Mouse (Mus musculus) A20 (cell line): Measurements from ENCODE around the gene Abcb6.
A peak's percentile ranks its signal among the peaks of the same experiment; 100 is the strongest.

Source experiments
- DNase-seq: peaks from one replicate; pipeline ENCODE4 v3.0.0-alpha.2; 2011; ENCODE audit warnings: low read depth, low spot score

Gene Abcb6

DNA sequence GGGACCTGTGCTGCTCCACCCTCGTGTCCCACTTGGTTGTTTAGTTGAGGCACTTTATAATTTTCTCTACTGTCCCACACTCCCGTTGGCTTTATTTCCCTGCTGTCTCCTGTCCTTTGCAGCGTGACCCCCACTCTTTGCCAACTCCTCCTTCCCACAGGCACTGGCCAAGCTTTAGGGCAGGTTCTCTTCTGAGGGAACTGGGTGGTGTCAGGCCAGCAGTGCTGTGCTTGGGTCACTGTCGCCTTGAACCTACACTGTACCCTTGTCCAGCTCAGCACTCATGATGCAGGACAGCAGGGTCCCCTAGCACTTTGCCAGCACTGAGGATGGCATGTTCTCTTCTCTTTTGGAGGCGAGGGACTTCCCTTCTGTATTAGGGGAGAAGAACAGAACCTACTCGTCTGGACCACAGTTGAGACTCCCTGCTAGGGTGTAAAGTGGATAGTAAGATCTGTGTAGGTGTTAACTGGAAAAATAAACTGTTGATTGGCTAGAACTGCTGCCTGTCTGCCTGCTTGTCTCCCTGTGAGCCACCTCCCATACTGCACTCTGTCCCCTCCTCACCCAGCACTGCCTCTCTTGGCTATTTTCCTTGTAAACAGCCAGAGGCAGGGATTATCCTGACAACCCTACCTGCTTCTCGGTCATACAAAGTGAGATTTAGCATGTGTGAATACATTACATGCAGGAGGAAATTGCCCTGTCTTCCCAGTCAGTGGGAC, 32.6 kb downstream of the Abcb6 start:
- DNase-seq: no peak

DNA sequence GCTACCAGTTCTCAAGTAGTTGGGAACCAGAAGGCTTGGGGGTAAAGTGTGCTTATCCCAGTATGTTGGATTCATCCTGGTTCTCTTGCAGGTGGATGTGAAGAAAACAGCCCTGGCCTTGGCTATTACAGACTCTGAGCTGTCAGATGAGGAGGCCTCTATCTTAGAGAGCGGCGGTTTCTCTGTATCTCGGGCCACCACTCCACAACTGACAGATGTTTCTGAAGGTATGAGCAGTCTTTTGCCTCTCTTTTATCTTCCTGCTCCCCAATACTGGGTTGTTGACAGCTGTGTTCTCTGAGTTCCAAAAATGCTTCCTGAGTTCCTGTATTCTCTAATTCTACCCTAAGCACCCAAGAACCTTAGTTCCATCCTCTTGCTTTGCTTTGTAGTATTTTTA, 34.6 kb downstream of the Abcb6 start:
- DNase-seq: no peak

DNA sequence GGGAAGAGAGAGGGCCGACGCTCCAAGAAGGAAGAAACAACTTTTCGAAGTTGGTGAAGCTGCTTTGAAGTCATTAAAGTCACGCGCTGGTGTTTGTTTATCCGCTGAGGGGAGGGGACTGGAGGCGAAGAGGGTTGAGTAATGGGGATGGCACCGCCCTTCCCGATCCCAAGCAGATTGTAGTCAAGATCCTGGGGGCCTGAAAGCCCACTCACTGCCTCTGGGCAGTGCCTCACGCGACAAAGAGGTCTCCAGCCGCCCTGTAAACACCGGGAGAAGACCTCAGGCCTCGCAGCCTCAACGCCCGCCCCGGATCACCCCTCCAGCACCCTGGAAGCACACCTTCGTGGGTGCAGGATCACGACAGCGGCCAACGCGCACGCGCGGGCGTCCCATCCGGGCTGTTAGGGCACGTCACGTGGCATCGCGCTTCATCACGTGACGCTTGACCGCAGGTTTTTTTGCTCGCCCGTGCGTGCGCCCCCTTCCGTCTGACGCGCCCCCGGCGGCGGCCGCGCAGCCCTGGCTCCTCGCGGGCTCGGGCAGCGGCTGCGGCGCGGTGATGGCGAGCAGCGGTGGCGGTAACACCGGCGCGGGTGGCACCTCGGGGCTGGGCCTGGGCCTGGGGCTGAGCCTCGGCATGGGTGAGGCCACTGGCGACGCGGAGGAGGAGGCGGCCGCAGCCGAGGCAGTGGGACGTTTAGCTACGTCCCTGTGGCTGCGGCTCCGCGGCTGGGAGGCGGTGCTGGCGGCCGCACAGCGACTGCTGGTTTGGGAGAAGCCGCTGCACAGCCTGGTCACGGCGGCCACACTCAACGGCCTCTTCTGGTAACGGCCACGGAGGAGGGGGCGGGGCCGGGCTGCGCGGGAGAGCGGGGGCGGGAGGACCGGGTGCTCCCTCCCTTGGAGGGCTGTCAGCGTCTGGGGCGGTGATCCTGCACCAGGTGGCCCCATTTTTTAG, 37.6 kb downstream of the Abcb6 start, which contains the start of the genes Cnppd1 and Retreg2:
Gene Cnppd1 (minus strand): TSS at position 411 of the 961 bp plus-strand sequence.
Gene Retreg2 (plus strand): TSS at position 478 of the 961 bp plus-strand sequence.
- DNase-seq: peak; percentile 98

- DNase-seq: peak; percentile 79
Observed at GRCm38 (mm10) chr1:75141486-75142190, 38.6 kb downstream of the Abcb6 start.

- DNase-seq: no peak
Observed at GRCm38 (mm10) chr1:75140601-75141190, 39.5 kb downstream of the Abcb6 start.

- no peak for DNase-seq
Observed at GRCm38 (mm10) chr1:75138448-75138847, 41.7 kb downstream of the Abcb6 start.

GRCm38 (mm10) chr1:75136730-75137129, 43.5 kb downstream of the Abcb6 start:
- DNase-seq: no peak

DNA sequence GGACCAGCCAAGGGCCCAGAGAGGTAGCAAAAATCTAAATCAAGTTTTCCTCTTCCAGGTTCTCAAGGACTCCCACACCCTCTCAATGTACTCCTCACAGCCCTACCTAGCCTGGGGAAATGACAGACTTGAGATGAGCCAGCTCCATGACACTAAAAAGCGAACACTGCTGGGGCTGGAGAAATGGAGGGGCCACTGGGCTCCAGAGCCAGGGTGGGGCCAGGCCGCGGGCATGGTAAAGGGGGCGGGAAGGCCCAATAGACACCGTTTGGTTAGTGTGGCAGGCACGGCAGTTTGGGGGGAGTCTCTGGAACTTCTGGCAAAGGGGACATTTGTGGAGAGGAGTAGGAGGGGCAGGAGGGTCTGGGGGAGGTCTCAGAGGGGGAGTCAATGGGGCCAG, 43.9 kb downstream of the Abcb6 start:
- DNase-seq: no peak

DNA sequence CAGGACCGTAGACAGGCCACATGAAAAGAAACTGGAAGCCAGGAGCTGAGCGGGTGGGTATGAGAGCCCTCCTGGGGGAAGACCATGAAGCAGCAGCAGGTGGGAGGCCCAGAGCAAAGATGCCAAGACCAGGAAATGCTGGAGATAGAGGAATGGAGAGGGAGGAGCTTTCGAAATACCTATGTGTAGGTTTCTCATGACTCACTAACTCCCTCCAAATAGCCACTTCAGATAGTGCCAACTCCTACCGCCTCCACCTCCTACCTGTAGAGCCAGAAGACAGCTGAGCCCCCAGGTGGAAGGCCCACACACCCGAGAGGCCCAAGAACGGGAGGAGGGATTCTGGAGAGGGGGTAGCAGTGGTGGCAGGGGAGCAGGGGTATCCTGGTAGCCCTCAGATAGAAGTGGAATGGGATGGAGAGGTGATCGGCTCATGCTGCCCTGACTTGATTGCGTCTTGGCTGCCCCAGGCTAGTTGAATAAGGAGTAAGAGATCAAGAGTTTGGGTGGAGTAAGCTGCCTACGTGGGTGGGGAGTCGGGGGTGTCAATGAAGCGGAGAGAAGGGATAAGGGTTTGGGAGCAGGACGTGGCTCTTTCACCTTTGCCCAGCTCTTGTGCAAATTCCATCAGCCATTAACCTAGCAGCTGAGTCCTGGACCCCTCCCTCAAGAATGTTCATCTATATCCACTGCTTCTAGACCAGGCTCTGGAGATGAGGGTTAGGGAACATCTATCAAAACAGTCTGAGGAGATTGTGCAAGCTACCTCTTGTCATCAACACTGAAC, 46.6 kb downstream of the Abcb6 start, which contains the start of gene Slc23a3:
Gene Slc23a3 (minus strand): TSS at position 470 of the 787 bp plus-strand sequence.
- no peak for DNase-seq

- no peak for DNase-seq
Observed at GRCm38 (mm10) chr1:75128641-75129040, 51.6 kb downstream of the Abcb6 start.

DNA sequence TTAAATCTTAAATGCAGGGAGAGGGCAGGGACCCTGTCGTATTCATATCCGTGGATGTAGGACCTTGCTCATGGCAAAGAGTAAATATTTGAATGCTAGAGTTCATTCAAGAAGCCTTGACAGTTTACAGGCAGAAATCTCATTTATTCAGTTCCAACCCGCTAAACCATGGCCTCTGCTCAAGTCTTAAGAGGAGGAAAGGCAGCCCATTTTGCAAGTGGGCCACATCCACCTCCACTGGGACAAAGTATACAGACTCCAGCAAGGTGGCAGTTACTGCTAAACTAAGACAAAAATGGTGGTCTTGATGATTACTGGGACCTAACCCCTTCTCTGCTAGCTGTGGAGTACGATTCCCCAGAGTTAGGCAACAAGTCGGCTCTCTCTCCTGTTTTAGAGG, 54.8 kb downstream of the Abcb6 start:
- no peak for DNase-seq

DNA sequence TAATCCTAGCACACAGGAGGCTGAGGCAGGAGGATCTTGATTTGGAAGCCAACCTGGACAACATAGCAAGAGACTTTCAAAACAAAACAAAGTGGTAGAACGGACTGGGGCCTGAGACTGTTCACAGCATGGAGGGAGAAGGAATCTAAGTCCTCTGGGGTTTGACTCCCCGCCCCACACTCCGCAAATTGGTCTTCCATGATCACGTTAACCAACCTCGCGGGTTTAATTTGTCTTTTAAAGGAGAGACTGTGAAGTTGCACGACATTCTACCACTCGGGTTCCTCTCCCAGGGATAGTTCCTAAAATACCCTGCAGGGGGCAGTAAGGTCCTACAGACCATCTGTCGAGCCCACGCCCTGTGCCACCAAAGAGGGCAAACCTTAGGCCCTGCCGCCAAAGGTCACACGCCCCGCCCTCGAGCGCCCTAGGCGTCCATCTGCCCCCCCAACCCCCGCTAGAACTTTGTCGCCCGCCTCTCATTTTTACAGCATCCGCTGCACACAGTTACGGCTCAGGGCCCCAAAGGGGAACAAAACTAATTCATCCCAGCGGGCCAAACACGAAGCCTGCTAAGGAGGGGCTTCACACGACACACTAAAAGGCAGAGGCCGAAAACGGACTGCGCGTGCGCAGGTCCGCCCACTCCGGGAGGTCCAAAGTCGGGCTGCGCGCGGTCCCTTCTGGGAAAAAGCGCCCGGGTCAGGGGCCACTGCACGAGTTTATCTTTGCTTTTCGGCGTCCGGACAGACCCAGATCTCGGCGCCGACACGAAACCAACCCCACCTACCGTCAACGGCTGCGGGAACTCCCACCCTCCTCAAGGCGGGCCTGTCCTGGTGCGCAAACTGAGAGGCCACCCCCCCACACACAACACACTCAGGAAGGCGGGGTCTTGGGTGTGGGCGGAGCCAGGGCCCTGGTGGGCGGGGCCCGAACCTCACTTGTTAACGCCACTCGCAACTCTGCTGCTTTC, 55.6 kb downstream of the Abcb6 start, which contains the start of gene Nhej1:
Gene Nhej1 (minus strand): TSS at position 855 of the 976 bp plus-strand sequence.
- peak; percentile 98 for DNase-seq

DNA sequence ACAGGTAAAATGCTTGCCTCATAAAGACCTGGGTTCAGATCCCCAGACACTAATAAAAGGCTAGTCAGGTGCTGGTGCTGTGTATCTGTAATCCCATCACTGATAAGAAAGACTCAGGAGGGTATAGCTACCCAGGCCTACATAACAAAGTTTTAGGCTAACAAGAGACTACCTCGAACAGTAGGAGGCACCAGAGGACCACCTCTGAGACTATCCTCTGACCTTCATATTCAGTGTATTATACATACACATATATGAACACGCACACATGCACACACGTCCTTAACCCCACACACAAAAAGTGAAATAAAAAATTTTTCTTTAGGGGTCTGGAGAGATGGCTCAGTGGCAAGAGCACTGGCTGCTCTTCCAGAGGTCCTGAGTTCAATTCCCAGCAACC, 58.0 kb downstream of the Abcb6 start:
- peak; percentile 66 for DNase-seq
